Mouse (Mus musculus): Measurements from ENCODE around the gene Itgae.

Gene Itgae

GRCm38 (mm10) chr11:73148209-73148608 lies 57.8 kb downstream of the Itgae start:
- DNase-seq (ENCODE audit: low spot score) = no peak

- DNase-seq (ENCODE audit: low spot score) = no peak
These were observed 64.7 kb downstream of the Itgae start for GRCm38 (mm10) chr11:73155071-73155470.

GRCm38 (mm10) chr11:73159957-73160810 lies 69.8 kb downstream of the Itgae start, which contains the start of gene P2rx5:
TSS of gene P2rx5 (plus strand) at chr11:73160421.
- DNase-seq (ENCODE audit: low spot score) = peak; percentile 78

GRCm38 (mm10) chr11:73160811-73161200 lies 70.4 kb downstream of the Itgae start:
- peak; percentile 27 for DNase-seq (ENCODE audit: low spot score)

- DNase-seq (ENCODE audit: low spot score) = no peak
These were observed 71.2 kb downstream of the Itgae start for GRCm38 (mm10) chr11:73161616-73162015.

- no peak for DNase-seq (ENCODE audit: low spot score)
These were observed 71.9 kb downstream of the Itgae start for GRCm38 (mm10) chr11:73162284-73162683.

- DNase-seq (ENCODE audit: low spot score) = no peak
These were observed 77.7 kb downstream of the Itgae start for GRCm38 (mm10) chr11:73168071-73168470.

- DNase-seq (ENCODE audit: low spot score) = no peak
These were observed 78.2 kb downstream of the Itgae start for GRCm38 (mm10) chr11:73168576-73168975.

- DNase-seq (ENCODE audit: low spot score) = peak; percentile 83
These were observed 78.8 kb downstream of the Itgae start for GRCm38 (mm10) chr11:73169231-73169630.

- DNase-seq (ENCODE audit: low spot score) = no peak
These were observed 81.8 kb downstream of the Itgae start for GRCm38 (mm10) chr11:73172186-73172585.

GRCm38 (mm10) chr11:73175612-73176011 lies 85.2 kb downstream of the Itgae start:
- peak; percentile 33 for DNase-seq (ENCODE audit: low spot score)

GRCm38 (mm10) chr11:73176186-73176585 lies 85.8 kb downstream of the Itgae start:
- DNase-seq (ENCODE audit: low spot score) = no peak

- peak; percentile 97 for DNase-seq (ENCODE audit: low spot score)
These were observed 86.5 kb downstream of the Itgae start, which contains the start of the genes Emc6 and Tax1bp3 for GRCm38 (mm10) chr11:73176608-73177508. TSS of gene Emc6 (minus strand) at chr11:73177037. TSS of gene Tax1bp3 (plus strand) at chr11:73177083.

- DNase-seq (ENCODE audit: low spot score) = peak; percentile 84
These were observed 87.1 kb downstream of the Itgae start for GRCm38 (mm10) chr11:73177509-73177875.

GRCm38 (mm10) chr11:73177895-73178294 lies 87.5 kb downstream of the Itgae start:
- DNase-seq (ENCODE audit: low spot score) = peak; percentile 47

GRCm38 (mm10) chr11:73185872-73186615 lies 95.7 kb downstream of the Itgae start:
- DNase-seq (ENCODE audit: low spot score) = no peak

GRCm38 (mm10) chr11:73187231-73187630 lies 96.8 kb downstream of the Itgae start:
- no peak for DNase-seq (ENCODE audit: low spot score)

GRCm38 (mm10) chr11:73193047-73193446 lies 102.7 kb downstream of the Itgae start:
- DNase-seq (ENCODE audit: low spot score) = no peak

- no peak for DNase-seq (ENCODE audit: low spot score)
These were observed 104.1 kb downstream of the Itgae start for GRCm38 (mm10) chr11:73194444-73194843.
